In genomic region chr2:30264671-30265519, GRCm38 (mm10) we compare ENCODE assay signal across 9 mouse cellular contexts. TPM values are rescaled to one million over a fixed set of nuclear protein-coding genes. Genes with fewer than 3 reads are reported as not detected.
DNase-seq lines count a peak whose midpoint lies in the region; ATAC-seq lines count a peak whose summit lies in the region.
"Had no signal": no experiment of that assay in that cellular context is flagged by ENCODE, and none has a peak within 500 bp of the region (broad histone marks: within the 10 kb centered on the region; RNA-seq: fewer than 3 reads in every experiment).

No protein-coding gene starts in this region.

- DNase-seq in embryo, embryonic 11 days, result peak; percentile 33
- DNase-seq in embryo, embryonic 9.5 days (ENCODE audit: extremely low spot score), result no peak
- no peak for DNase-seq in midbrain, embryonic 10.5 days (ENCODE audit: low spot score)
- DNase-seq in frontal cortex, adult 2 months (ENCODE audit: extremely low spot score in 1 of 2, low spot score in 1 of 2), result no peak
- DNase-seq in urinary bladder, postnatal 4 days (ENCODE audit: low spot score in 2 of 2), result no peak
- DNase-seq in right cerebral cortex, adult 2 months (ENCODE audit: low spot score in 2 of 2), result no peak

- H3K27me3 ChIP-seq in intestine, embryonic 15.5 days (replicated peaks), result no peaks in the 10 kb centered on the region
- no peaks in the 10 kb centered on the region for H3K27me3 ChIP-seq in midbrain, embryonic 10.5 days (ENCODE audit: low read depth, poor library complexity, severe bottlenecking)

- peaks cover 19% of the 10 kb centered on the region for H3K36me3 ChIP-seq in intestine, embryonic 15.5 days
- peaks cover 59% of the 10 kb centered on the region for H3K36me3 ChIP-seq in midbrain, embryonic 10.5 days

- peaks cover 67% of the 10 kb centered on the region for H3K4me1 ChIP-seq in brown adipose tissue, adult 24 weeks (ENCODE audit: control insufficient read depth, insufficient read depth, insufficient read length, low read length)
- H3K4me1 ChIP-seq in intestine, embryonic 15.5 days (replicated peaks), result peaks cover 38% of the 10 kb centered on the region
- H3K4me1 ChIP-seq in midbrain, embryonic 10.5 days, result peaks cover 27% of the 10 kb centered on the region

- H3K9ac ChIP-seq in intestine, embryonic 15.5 days, result no peak overlapping the region

- no peak overlapping the region for H3K4me2 ChIP-seq in intestine, embryonic 15.5 days (replicated peaks)

- H3K9me3 ChIP-seq in intestine, embryonic 15.5 days, result no peaks in the 10 kb centered on the region
- no peaks in the 10 kb centered on the region for H3K9me3 ChIP-seq in midbrain, embryonic 10.5 days (replicated peaks)

- no peak overlapping the region for H3K4me3 ChIP-seq in brown adipose tissue, adult 24 weeks (ENCODE audit: insufficient read depth, low read depth, low read length)
- no peak overlapping the region for H3K4me3 ChIP-seq in intestine, embryonic 15.5 days (replicated peaks)
- H3K4me3 ChIP-seq in midbrain, embryonic 10.5 days, result no peak overlapping the region

- peak overlapping the region; percentile 89 for H3K27ac ChIP-seq in brown adipose tissue, adult 24 weeks (replicated peaks; ENCODE audit: low read depth, low read length)
- peak overlapping the region; percentile 91 for H3K27ac ChIP-seq in intestine, embryonic 15.5 days
- peak overlapping the region; percentile 77; the same call in 1 of the 2 replicates for H3K27ac ChIP-seq in midbrain, embryonic 10.5 days (replicated peaks)

- 55% methylated on average over 7 of the region's 7 CpGs for WGBS in intestine, embryonic 15.5 days
- 84% methylated on average over 7 of the region's 7 CpGs for WGBS in midbrain, embryonic 10.5 days

- no peak for ATAC-seq in intestine, embryonic 15.5 days

RNA-seq across cellular contexts. Expression of gene Phyhd1, which starts 1.1 kb away (rescaled TPM):
- 16.2 and 19.3 TPM in 2 replicates for polyA plus RNA-seq in brown adipose tissue, adult 24 weeks (2012; ENCODE audit: insufficient read depth, insufficient read length, missing spikeins)
- polyA plus RNA-seq in intestine, embryonic 15.5 days (2015; fragmentation: Nextera tagmentation; extraction: Ambion mirVana), result 9.8 and 11.5 TPM in 2 replicates
- 2.7 and 4.7 TPM in 2 replicates for polyA plus RNA-seq in midbrain, embryonic 10.5 days (2016; fragmentation: Nextera tagmentation; extraction: Ambion mirVana)
- 33.8 and 34.0 TPM in 2 replicates for polyA plus RNA-seq in frontal cortex, adult 2 months (2012; rRNA removed)

RNA-seq across cellular contexts. Expression of gene Gm28038, which starts 15.9 kb away (rescaled TPM):
- polyA plus RNA-seq in brown adipose tissue, adult 24 weeks (2012; ENCODE audit: insufficient read depth, insufficient read length, missing spikeins), result not detected in 2 replicates
- polyA plus RNA-seq in intestine, embryonic 15.5 days (2015; fragmentation: Nextera tagmentation; extraction: Ambion mirVana), result not detected in 2 replicates
- polyA plus RNA-seq in midbrain, embryonic 10.5 days (2016; fragmentation: Nextera tagmentation; extraction: Ambion mirVana), result not detected in 2 replicates
- polyA plus RNA-seq in frontal cortex, adult 2 months (2012; rRNA removed), result not detected in 2 replicates
- polyA plus RNA-seq: gonadal fat pad, adult 2 months had no signal

RNA-seq across cellular contexts. Expression of gene Dolk, which starts 21.2 kb away (rescaled TPM):
- 37.8 and 40.5 TPM in 2 replicates for polyA plus RNA-seq in brown adipose tissue, adult 24 weeks (2012; ENCODE audit: insufficient read depth, insufficient read length, missing spikeins)
- polyA plus RNA-seq in intestine, embryonic 15.5 days (2015; fragmentation: Nextera tagmentation; extraction: Ambion mirVana), result 28.8 and 34.4 TPM in 2 replicates
- 27.3 and 29.4 TPM in 2 replicates for polyA plus RNA-seq in midbrain, embryonic 10.5 days (2016; fragmentation: Nextera tagmentation; extraction: Ambion mirVana)
- polyA plus RNA-seq in frontal cortex, adult 2 months (2012; rRNA removed), result 14.3 and 16.3 TPM in 2 replicates

RNA-seq across cellular contexts. Expression of gene Nup188, which starts 21.3 kb away (rescaled TPM):
- polyA plus RNA-seq in brown adipose tissue, adult 24 weeks (2012; ENCODE audit: insufficient read depth, insufficient read length, missing spikeins), result 10.9 and 19.5 TPM in 2 replicates
- 29.1 and 29.4 TPM in 2 replicates for polyA plus RNA-seq in intestine, embryonic 15.5 days (2015; fragmentation: Nextera tagmentation; extraction: Ambion mirVana)
- polyA plus RNA-seq in midbrain, embryonic 10.5 days (2016; fragmentation: Nextera tagmentation; extraction: Ambion mirVana), result 55.4 and 57.7 TPM in 2 replicates
- polyA plus RNA-seq in frontal cortex, adult 2 months (2012; rRNA removed), result 18.3 and 19.4 TPM in 2 replicates

RNA-seq across cellular contexts. Expression of gene Gm28035, which starts 24.5 kb away (rescaled TPM):
- polyA plus RNA-seq in brown adipose tissue, adult 24 weeks (2012; ENCODE audit: insufficient read depth, insufficient read length, missing spikeins), result not detected in 2 replicates
- polyA plus RNA-seq in intestine, embryonic 15.5 days (2015; fragmentation: Nextera tagmentation; extraction: Ambion mirVana), result 0.21 and 0.29 TPM in 2 replicates
- 0.10 TPM in 2 replicates for polyA plus RNA-seq in midbrain, embryonic 10.5 days (2016; fragmentation: Nextera tagmentation; extraction: Ambion mirVana)
- 22.6 and 24.8 TPM in 2 replicates for polyA plus RNA-seq in frontal cortex, adult 2 months (2012; rRNA removed)
